Mouse (Mus musculus): ENCODE data around the gene Ncf2.

DNA sequence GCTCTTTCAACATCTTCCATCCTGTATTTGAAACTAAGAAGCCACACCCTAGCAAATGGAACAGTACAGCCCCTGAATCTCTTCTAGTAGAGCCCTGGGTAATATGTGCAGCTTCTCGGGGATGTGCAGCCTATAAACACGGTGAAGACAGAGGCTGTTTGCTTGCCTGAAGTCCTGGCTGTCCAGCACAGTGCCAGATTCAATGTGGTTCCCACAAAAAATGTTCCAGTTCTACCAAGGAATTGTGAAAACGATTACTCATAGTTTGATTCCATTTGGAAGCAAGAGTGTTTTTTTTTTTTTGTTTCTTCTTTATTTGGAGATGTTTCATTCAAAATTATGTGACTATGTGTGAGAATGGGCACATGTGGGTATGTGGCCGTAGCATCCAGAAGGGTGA, 21.8 kb downstream of the Ncf2 start:
- TF ChIP-seq CTCF (IDR thresholded peaks at IDR 0.05; ENCODE audit: control insufficient read depth, insufficient read depth, low read length) (no peak), POLR2A (IDR thresholded peaks at IDR 0.05; ENCODE audit: borderline replicate concordance, control insufficient read depth, low read depth, low read length) (no peak)

Data from bone marrow, adult 2 months (tissue).